Comparison of ENCODE assay signal across 9 mouse cellular contexts in genomic region chr3:58882878-58883510, GRCm38 (mm10). TPM values are rescaled to one million over a fixed set of nuclear protein-coding genes. Genes with fewer than 3 reads are reported as not detected.
DNase-seq lines count a peak whose midpoint lies in the region; ATAC-seq lines count a peak whose summit lies in the region.
"Had no signal": no experiment of that assay in that cellular context is flagged by ENCODE, and none has a peak within 500 bp of the region (broad histone marks: within the 10 kb centered on the region; RNA-seq: fewer than 3 reads in every experiment).

No protein-coding gene starts in this region.

- H3K4me2 ChIP-seq in hindbrain, embryonic 11.5 days (replicated peaks; ENCODE audit: low read depth, low read length): no peak overlapping the region
- H3K4me2 ChIP-seq in neural tube, embryonic 13.5 days: no peak overlapping the region

- ATAC-seq in hindbrain, embryonic 11.5 days (ENCODE audit: low FRiP score): peak; percentile 30; the same call in 1 of the 2 replicates
- peak; percentile 26 for ATAC-seq in neural tube, embryonic 13.5 days (ENCODE audit: low read depth)

- H3K9me3 ChIP-seq in hindbrain, embryonic 11.5 days (ENCODE audit: control insufficient read depth, low read length): no peaks in the 10 kb centered on the region
- H3K9me3 ChIP-seq in neural tube, embryonic 13.5 days: no peaks in the 10 kb centered on the region

- 36% methylated on average over 8 of the region's 8 CpGs for WGBS in hindbrain, embryonic 11.5 days
- 17% methylated on average over 8 of the region's 8 CpGs for WGBS in neural tube, embryonic 13.5 days

- no peaks in the 10 kb centered on the region for H3K4me1 ChIP-seq in hindbrain, embryonic 11.5 days (replicated peaks; ENCODE audit: control insufficient read depth, insufficient read depth, low read length)
- H3K4me1 ChIP-seq in neural tube, embryonic 13.5 days (replicated peaks): peaks cover 25% of the 10 kb centered on the region

- H3K4me3 ChIP-seq in hindbrain, embryonic 11.5 days (ENCODE audit: low read depth, low read length): no peak overlapping the region
- H3K4me3 ChIP-seq in neural tube, embryonic 13.5 days: no peak overlapping the region

- H3K27ac ChIP-seq in hindbrain, embryonic 11.5 days (ENCODE audit: low read depth, low read length): no peak overlapping the region
- peak overlapping the region; percentile 76 for H3K27ac ChIP-seq in neural tube, embryonic 13.5 days (replicated peaks)

- H3K27me3 ChIP-seq in hindbrain, embryonic 11.5 days (ENCODE audit: control insufficient read depth, insufficient read depth, low read length): no peaks in the 10 kb centered on the region
- H3K27me3 ChIP-seq in neural tube, embryonic 13.5 days: no peaks in the 10 kb centered on the region

- H3K36me3 ChIP-seq in hindbrain, embryonic 11.5 days (ENCODE audit: control insufficient read depth, insufficient read depth, low read length): no peaks in the 10 kb centered on the region
- no peaks in the 10 kb centered on the region for H3K36me3 ChIP-seq in neural tube, embryonic 13.5 days

- peak; percentile 6 for DNase-seq in layer of hippocampus, adult 11-12 months (ENCODE audit: low spot score)
- no peak for DNase-seq in layer of hippocampus, adult 9-10 months (ENCODE audit: low spot score)
- peak; percentile 55 for DNase-seq in adrenal gland, adult 2 months
- DNase-seq in hindbrain, embryonic 11.5 days (ENCODE audit: low spot score): peak; percentile 43
- no peak for DNase-seq in lung, postnatal 10 days
- no peak for DNase-seq in spleen, adult 12 weeks (ENCODE audit: low spot score)
- DNase-seq in cerebellum, adult 18-20 months: no peak
- DNase-seq: left cerebral cortex, postnatal 4 days had no signal

- 0 out of 2 replicates have a peak overlapping the region, but pooled peaks have one; percentile 19 for H3K9ac ChIP-seq in hindbrain, embryonic 11.5 days (ENCODE audit: low read depth, low read length)
- H3K9ac ChIP-seq in neural tube, embryonic 13.5 days: peak overlapping the region; percentile 18; the same call in 1 of the 2 replicates

RNA-seq across cellular contexts. Expression of gene Clrn1, which starts 2.1 kb away (rescaled TPM):
- total RNA-seq in adrenal gland, adult 2 months (2021): not detected
- polyA plus RNA-seq in adrenal gland, adult 2 months (2012; rRNA removed): not detected in 2 replicates
- 1.9 and 2.3 TPM in 2 replicates for polyA plus RNA-seq in hindbrain, embryonic 11.5 days (2014; fragmentation: Nextera tagmentation; extraction: Ambion mirVana)
- 0.63 and 1.1 TPM in 2 replicates for polyA plus RNA-seq in neural tube, embryonic 13.5 days (2015; fragmentation: Nextera tagmentation; extraction: Ambion mirVana)

Comparison
In these comparisons a context has a peak if more than half of its experiments do, and no peak if none do; other contexts are left out.
1. DNase-seq: peak in layer of hippocampus, adult 11-12 months (single experiment), adrenal gland, adult 2 months (single experiment) and hindbrain, embryonic 11.5 days (single experiment); none in layer of hippocampus, adult 9-10 months (single experiment), lung, postnatal 10 days (single experiment), spleen, adult 12 weeks (single experiment) and cerebellum, adult 18-20 months (0 of 2).